Mouse (Mus musculus): ENCODE data around the gene Ccdc155. TPM values are rescaled to one million over a fixed set of nuclear protein-coding genes. Genes with fewer than 3 reads are reported as not detected.
A peak's percentile ranks its signal among the peaks of the same experiment; 100 is the strongest.

Gene Ccdc155
- polyA plus RNA-seq, 1 experiment from 2014 or later, result 0.48 TPM

DNA sequence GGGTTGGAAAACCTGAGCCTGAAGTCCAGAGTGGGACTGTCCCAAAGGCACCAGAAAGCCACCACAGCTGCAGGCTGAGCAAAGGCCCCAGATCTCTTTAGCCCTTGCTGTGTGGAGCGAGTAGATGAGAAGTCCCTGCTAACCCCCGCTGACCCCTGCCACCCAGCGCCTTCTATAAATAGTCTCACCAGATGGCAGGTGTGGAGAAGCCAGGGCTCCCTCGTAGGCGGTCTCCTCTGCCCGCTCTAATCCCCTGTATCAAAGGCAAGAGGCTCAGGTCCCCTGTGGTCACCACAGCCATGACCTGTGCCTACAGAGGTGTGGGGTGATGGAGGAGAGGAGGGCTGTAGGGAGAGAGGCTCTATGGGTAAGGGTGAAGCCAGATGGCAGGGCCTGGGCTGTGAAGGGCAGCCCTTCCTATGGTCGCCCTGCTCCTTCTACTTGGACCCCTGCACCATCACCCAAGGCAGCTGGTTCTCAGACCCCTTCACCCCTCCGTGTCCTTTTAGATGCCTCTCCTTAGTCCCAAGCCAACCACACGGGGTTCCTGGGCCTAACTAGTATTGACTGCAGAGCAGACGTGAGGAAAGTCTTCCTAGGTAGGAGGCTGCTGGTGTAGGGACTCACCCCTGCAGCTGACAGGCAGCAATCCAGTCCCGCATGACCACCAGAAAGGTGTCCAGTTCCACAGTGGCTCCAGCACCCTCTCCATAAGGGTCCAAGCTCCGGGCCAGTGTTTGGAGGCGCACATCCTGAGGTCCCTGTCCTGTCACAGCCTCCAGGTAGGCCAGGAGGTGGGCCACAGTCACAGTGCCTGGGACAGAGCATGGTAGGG lies 9.1 kb downstream of the Ccdc155 start:
- Histone ChIP-seq H3K9me3 (replicated peaks) (no peaks in the 10 kb centered on the region), H3K4me2 (replicated peaks) (no peak overlapping the region), H3K4me3 (no peak overlapping the region), H3K27me3 (peaks cover 27% of the 10 kb centered on the region), H3K27ac (no peak overlapping the region), H3K36me3 (no peaks in the 10 kb centered on the region), H3K4me1 (peaks cover 9% of the 10 kb centered on the region), H3K9ac (no peak overlapping the region)
- ATAC-seq (ENCODE audit: low FRiP score), result no peak
- 56% methylated on average over 13 of the region's 13 CpGs for WGBS

DNA sequence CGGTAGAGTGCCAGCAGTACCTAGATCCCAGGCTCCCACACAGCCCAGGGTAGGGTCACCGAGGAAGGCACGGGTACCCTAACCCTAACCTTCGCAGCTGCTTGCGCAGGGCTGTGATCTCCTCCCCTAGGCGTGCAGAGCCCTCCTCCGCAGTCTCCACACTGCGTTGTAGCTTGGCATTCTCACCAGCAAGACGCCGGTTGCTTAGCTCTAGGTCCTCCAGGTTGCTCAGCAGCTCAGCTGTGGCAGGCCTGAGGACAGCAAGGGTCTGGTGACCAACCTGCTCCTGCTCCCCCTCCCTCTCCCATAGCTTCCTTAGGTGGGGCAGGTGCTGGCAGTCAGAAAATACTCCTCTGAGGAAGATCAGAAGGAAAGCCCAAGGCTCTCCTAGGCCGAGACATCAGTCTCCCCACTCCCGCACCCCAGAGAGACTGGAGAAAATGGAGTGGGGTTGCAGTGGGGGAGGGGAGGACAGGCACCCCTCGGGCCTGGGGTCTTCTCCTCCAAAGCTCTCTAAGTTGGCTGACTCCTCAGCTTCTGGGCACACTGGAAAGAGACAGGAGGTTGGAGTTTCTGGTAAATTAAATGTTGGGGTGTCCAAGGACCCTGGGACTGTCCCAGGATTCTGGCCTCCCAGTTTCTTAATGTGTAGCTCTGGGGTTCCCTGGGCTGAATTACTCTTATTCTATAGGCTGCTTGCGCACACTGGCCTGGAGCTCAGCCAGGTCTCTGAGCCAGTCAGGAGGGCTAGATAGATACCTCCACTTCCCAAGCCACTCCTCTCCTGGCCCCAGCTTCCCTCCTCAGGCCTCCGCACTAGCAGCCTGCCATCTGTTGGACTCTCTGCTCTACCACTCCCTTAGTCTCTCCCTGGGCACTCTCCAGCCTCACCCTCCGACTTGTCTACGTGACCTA lies 10.6 kb downstream of the Ccdc155 start:
- Histone ChIP-seq H3K27me3 (peaks cover 31% of the 10 kb centered on the region), H3K4me1 (peaks cover 9% of the 10 kb centered on the region), H3K27ac (no peak overlapping the region), H3K9me3 (replicated peaks) (no peaks in the 10 kb centered on the region), H3K36me3 (no peaks in the 10 kb centered on the region), H3K4me3 (no peak overlapping the region), H3K4me2 (replicated peaks) (no peak overlapping the region), H3K9ac (no peak overlapping the region)
- ATAC-seq (ENCODE audit: low FRiP score), result no peak
- 74% methylated on average over 17 of the region's 17 CpGs for WGBS

DNA sequence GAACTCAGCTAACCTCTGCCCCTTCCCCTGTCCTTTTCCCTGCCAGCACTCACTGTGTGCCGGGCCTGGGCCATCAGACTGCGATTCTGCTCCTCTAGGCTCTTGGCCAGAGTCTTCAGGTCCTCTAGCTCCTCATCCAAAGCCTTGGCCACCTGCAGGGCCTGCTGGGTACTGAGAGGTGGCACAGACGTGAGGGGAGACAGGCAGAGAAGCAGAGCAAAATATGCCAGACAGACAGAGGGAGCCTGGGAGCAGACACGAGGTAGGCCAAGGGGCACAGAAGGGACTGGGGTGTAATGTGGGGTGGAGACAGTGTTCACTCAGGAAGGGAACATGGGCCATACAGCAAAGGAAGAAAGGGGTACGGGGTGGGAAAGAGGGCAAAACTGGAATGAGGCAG lies 11.3 kb downstream of the Ccdc155 start:
- ATAC-seq (ENCODE audit: low FRiP score), result no peak
- no peaks in the 10 kb centered on the region for H3K36me3 ChIP-seq
- H3K4me3 ChIP-seq, result no peak overlapping the region
- 61% methylated on average over 5 of the region's 5 CpGs for WGBS
- H3K9ac ChIP-seq, result no peak overlapping the region
- peaks cover 36% of the 10 kb centered on the region for H3K27me3 ChIP-seq
- no peak overlapping the region for H3K27ac ChIP-seq
- no peak overlapping the region for H3K4me2 ChIP-seq (replicated peaks)
- H3K4me1 ChIP-seq, result peaks cover 9% of the 10 kb centered on the region
- no peaks in the 10 kb centered on the region for H3K9me3 ChIP-seq (replicated peaks)

DNA sequence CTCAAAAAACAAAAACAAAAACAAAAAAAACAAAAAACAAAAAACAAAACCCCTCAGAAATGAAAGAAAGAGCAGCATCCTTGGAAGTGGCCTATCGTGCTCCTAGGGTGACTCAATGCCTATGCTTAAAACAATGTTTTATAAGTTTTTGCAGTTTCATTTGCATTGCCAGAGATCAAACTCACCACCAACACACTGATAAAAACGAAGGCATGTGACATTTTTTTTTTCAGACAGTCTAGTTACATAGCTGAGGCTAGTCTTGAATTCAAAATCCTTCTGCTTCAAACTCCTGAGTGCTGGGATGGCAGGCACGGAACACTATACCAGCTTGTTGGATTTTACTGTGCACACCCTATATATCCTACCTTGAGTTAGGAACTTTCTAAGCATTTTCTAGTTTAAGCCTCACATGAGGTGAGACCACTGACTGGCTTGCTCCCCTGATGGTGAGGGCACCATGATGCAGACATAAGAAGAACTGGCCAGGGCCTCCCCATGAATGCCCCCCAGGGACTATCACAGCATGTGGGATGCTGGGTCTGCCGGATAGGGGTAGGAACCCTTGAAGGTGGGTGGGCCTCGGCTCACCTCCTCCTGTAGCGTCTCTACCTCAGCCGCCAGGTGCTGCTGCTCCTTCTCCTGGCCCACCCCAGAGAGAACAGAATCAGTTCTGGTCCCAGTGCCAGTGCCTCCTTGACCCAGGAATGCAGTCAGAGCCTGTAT lies 11.9 kb downstream of the Ccdc155 start:
- no peak overlapping the region for H3K27ac ChIP-seq
- no peak for ATAC-seq (ENCODE audit: low FRiP score)
- no peak overlapping the region for H3K4me3 ChIP-seq
- peaks cover 43% of the 10 kb centered on the region for H3K27me3 ChIP-seq
- no peak overlapping the region for H3K9ac ChIP-seq
- H3K4me1 ChIP-seq, result peaks cover 9% of the 10 kb centered on the region
- H3K36me3 ChIP-seq, result no peaks in the 10 kb centered on the region
- H3K9me3 ChIP-seq (replicated peaks), result no peaks in the 10 kb centered on the region
- 75% methylated on average over 7 of the region's 7 CpGs for WGBS
- H3K4me2 ChIP-seq (replicated peaks), result no peak overlapping the region

DNA sequence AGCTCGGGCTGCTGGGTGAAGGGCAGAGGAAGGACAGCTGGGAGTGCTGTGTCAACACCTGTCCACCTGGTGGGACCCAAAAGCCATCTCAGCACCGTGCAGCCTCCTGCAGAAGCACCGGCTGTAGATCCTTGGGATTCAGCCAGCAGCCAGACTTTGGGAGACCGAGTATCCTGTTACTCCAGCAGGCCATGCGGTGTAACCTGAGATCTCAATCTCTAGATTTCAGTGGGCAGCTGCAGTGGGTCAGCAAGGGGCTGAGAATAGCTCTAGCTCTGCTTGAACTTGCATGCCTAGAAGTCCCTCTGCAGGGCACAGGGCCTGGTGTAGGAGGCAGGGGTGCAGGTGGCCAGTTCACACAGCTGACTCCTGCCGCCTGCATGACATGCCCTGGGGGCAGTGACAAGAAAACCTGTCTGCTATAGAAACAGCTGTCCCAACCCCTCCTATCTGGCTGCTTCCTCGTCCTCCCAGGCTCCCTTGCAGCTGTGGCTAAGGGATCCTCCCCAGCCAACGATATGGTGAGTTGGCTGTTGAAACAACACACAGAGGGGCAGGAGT lies 12.8 kb downstream of the Ccdc155 start:
- Histone ChIP-seq H3K4me3 (no peak overlapping the region), H3K36me3 (no peaks in the 10 kb centered on the region), H3K27ac (no peak overlapping the region), H3K9me3 (replicated peaks) (no peaks in the 10 kb centered on the region), H3K9ac (no peak overlapping the region), H3K4me1 (peaks cover 9% of the 10 kb centered on the region), H3K4me2 (replicated peaks) (no peak overlapping the region; the same call in 1 of the 2 replicates), H3K27me3 (peaks cover 44% of the 10 kb centered on the region)
- ATAC-seq (ENCODE audit: low FRiP score), result peak; percentile 24; the same call in 1 of the 2 replicates
- WGBS, result 21% methylated on average over 8 of the region's 8 CpGs

DNA sequence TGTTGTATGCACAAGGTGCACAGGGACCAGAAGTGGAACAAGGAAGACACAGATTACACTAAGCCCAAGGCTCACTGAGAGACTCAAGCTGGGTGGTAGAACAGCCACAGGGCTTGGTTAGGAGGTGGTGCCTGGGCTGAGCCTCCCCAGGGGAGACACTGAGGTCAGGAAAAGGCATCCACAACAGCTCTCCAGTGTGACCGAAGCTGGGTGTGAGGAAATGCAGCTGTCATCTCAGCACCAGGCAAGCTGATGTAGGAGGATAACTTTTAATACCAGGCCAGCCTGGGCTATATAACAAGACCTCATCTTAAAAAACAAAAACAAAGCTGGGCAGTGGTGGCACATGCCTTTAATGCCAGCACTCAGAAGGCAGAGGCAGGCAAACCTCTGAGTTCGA lies 13.5 kb downstream of the Ccdc155 start:
- no peak for ATAC-seq (ENCODE audit: low FRiP score)
- no peak overlapping the region for H3K27ac ChIP-seq
- H3K4me1 ChIP-seq, result peaks cover 9% of the 10 kb centered on the region
- peaks cover 46% of the 10 kb centered on the region for H3K27me3 ChIP-seq
- H3K36me3 ChIP-seq, result no peaks in the 10 kb centered on the region
- H3K4me3 ChIP-seq, result no peak overlapping the region
- H3K4me2 ChIP-seq (replicated peaks), result no peak overlapping the region
- H3K9me3 ChIP-seq (replicated peaks), result no peaks in the 10 kb centered on the region
- WGBS, result 76% methylated on average over 2 of the region's 2 CpGs
- H3K9ac ChIP-seq, result no peak overlapping the region

DNA sequence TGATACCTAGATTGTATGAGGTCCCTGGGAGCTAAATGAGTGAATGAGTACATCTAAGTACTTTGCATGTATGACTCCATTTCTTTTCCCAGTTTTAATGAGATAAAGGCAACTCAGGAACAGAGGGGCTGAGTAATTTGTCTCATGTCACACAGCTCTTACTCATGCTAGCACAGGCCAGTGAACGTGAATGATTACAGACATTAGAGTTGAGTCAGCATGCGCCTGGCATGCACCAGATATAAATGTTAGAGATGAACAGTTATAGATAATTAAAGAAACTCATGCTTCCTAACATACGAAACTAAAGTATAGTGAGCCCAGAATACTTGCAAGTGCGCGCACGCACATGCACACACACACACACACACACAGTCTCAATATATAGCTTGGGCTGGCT lies 14.5 kb downstream of the Ccdc155 start:
- peaks cover 54% of the 10 kb centered on the region for H3K27me3 ChIP-seq
- no peak for ATAC-seq (ENCODE audit: low FRiP score)
- H3K36me3 ChIP-seq, result no peaks in the 10 kb centered on the region
- no peak overlapping the region for H3K27ac ChIP-seq
- peaks cover 9% of the 10 kb centered on the region for H3K4me1 ChIP-seq
- H3K4me3 ChIP-seq, result no peak overlapping the region
- 91% methylated on average over 6 of the region's 6 CpGs for WGBS
- no peaks in the 10 kb centered on the region for H3K9me3 ChIP-seq (replicated peaks)
- H3K9ac ChIP-seq, result no peak overlapping the region
- H3K4me2 ChIP-seq (replicated peaks), result no peak overlapping the region

DNA sequence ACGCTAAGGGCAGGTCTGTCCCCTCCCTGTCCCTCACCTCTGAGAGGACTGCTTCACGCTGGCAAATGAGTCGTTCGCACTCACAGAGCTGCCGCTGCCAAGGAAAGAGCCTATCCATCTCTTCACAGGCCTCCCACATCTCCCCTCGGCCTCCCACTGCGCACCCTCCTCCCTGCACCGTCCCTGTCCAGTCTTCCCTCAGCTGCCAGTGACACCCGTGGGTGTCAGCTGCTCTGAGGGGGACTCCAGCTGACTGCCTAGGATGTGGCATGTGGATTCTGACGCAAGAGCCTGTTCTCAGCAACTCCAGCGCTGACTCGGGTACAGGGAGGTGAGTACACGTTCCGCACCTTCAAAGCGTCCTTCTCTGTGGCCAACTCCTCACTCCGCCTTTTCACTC lies 15.1 kb downstream of the Ccdc155 start:
- Histone ChIP-seq H3K4me1 (peaks cover 14% of the 10 kb centered on the region), H3K9ac (no peak overlapping the region), H3K4me2 (replicated peaks) (no peak overlapping the region), H3K27ac (no peak overlapping the region), H3K36me3 (no peaks in the 10 kb centered on the region), H3K27me3 (peaks cover 59% of the 10 kb centered on the region), H3K9me3 (replicated peaks) (no peaks in the 10 kb centered on the region), H3K4me3 (no peak overlapping the region)
- no peak for ATAC-seq (ENCODE audit: low FRiP score)
- 56% methylated on average over 16 of the region's 16 CpGs for WGBS

DNA sequence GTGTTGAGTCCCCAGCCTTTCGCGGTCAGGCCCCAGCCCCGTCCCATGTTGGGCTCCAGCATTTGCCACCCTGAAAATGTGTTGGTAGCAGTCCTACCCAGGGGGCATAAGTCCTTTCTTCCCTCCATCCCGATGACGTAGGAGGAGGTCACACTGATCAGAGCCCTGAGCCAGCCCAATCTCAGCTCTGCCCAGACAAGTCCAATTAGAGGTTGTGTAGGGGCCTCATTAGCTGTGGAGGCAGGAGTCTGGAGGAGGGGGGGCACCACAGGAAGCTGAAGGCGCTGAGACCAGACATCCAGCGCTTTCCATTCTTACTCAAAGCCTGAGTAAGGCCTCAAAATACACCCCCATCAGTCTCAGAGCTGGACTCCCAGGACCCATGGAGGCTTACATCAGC lies 18.8 kb downstream of the Ccdc155 start:
- WGBS, result 72% methylated on average over 7 of the region's 7 CpGs
- no peak overlapping the region for H3K27ac ChIP-seq
- no peaks in the 10 kb centered on the region for H3K9me3 ChIP-seq (replicated peaks)
- H3K27me3 ChIP-seq, result peaks cover 87% of the 10 kb centered on the region
- H3K4me3 ChIP-seq, result no peak overlapping the region
- no peak overlapping the region for H3K4me2 ChIP-seq (replicated peaks)
- H3K4me1 ChIP-seq, result peaks cover 22% of the 10 kb centered on the region
- no peaks in the 10 kb centered on the region for H3K36me3 ChIP-seq
- ATAC-seq (ENCODE audit: low FRiP score), result no peak
- H3K9ac ChIP-seq, result no peak overlapping the region

DNA sequence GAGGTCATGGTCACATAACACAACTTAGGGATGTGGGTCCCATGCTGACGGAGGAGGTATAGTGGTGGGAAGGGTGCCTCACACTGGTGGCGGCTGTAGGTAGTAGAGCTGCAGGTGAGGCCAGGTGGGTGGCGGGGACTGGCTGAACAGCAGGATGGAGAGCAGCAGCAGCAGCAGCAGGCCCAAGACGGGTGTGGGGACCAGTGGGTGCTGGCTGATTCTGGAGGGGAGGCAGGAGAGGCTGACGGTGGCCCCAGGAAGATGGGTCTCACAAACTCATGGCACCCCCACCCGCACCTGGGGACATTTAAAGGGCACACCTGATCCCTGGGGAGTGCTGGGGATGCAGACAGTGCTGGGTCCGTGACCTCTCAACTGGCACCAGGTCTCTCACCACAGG lies 21.0 kb downstream of the Ccdc155 start:
- no peaks in the 10 kb centered on the region for H3K36me3 ChIP-seq
- no peak overlapping the region for H3K4me3 ChIP-seq
- no peak overlapping the region for H3K27ac ChIP-seq
- H3K9me3 ChIP-seq (replicated peaks), result no peaks in the 10 kb centered on the region
- peaks cover 93% of the 10 kb centered on the region for H3K27me3 ChIP-seq
- 75% methylated on average over 7 of the region's 7 CpGs for WGBS
- H3K4me2 ChIP-seq (replicated peaks), result no peak overlapping the region
- ATAC-seq (ENCODE audit: low FRiP score), result no peak
- no peak overlapping the region for H3K9ac ChIP-seq
- H3K4me1 ChIP-seq, result peaks cover 24% of the 10 kb centered on the region

DNA sequence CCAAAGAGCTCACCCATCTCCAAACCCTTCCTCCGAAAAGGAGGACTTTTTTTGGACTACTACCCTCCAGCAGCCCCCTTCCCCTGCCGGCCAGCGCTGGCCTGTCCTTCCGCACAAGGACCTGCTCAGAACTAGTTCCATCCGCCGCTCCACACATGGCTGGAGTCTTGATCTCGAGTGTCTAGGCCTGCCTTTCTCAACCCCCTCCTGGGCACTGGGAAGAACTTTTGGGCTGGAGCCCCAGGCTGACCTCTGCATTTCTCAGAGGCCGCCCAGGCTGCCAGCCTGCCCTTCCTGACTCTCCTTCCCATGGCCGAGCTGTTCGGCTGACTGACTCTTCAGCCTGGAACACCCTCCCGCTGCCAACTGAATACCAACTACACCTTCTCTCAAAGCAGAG lies 22.1 kb downstream of the Ccdc155 start:
- ATAC-seq (ENCODE audit: low FRiP score), result no peak; the same call in 1 of the 2 replicates
- Histone ChIP-seq H3K36me3 (no peaks in the 10 kb centered on the region), H3K27me3 (peaks cover 94% of the 10 kb centered on the region), H3K4me1 (peaks cover 22% of the 10 kb centered on the region), H3K9ac (peak overlapping the region; percentile 49; the same call in 1 of the 2 replicates), H3K4me3 (peak overlapping the region; percentile 24), H3K9me3 (replicated peaks) (no peaks in the 10 kb centered on the region), H3K4me2 (replicated peaks) (peak overlapping the region; percentile 51), H3K27ac (no peak overlapping the region)
- 17% methylated on average over 11 of the region's 11 CpGs for WGBS

DNA sequence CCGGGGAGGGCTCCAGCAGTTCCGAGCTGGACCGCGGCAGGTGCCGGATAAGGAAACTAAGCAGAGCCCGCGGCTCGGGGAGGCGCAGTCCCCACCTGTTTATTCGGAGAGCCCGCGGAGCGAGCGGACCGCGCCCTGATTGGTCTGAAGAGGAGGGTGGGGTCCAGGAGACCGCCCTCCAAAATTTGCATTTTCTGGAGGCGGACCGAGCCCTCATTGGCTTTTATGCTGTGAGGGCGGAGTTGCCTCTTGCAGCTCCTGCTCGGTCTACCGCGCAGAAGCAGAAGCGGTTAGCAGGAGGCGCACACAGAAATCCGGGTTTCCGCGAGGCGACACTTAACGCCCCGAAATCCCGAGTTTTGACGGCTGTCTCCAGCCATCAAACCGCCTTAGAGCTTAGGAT lies 22.5 kb downstream of the Ccdc155 start:
- peak overlapping the region; percentile 49; the same call in 1 of the 2 replicates for H3K9ac ChIP-seq

More for the DNA sequence above, 22.5 kb downstream of the Ccdc155 start:
- WGBS, result 1% methylated on average over 34 of the region's 34 CpGs
- Histone ChIP-seq H3K4me1 (peaks cover 22% of the 10 kb centered on the region), H3K36me3 (no peaks in the 10 kb centered on the region), H3K9me3 (replicated peaks) (no peaks in the 10 kb centered on the region), H3K4me3 (peak overlapping the region; percentile 24), H3K27me3 (peaks cover 98% of the 10 kb centered on the region), H3K4me2 (replicated peaks) (peak overlapping the region; percentile 51), H3K27ac (no peak overlapping the region)
- peak; percentile 85 for ATAC-seq (ENCODE audit: low FRiP score)

All from hindbrain, embryonic 12.5 days (tissue).